Mouse (Mus musculus) spleen, adult 2 months (tissue): ENCODE measurements around the gene Nek8.

Experiments
- CTCF ChIP-seq: fragments of 200-500 bp; IDR thresholded peaks from 2 replicates; pipeline ENCODE4 v1.5.1; 2011; ENCODE audit warnings: mild to moderate bottlenecking, inconsistent platforms; ENCODE audit not compliant: insufficient read depth, insufficient read length, insufficient replicate concordance; ENCODE audit errors: extremely low read depth
- POLR2A ChIP-seq: fragments of 200-500 bp; IDR thresholded peaks from 2 replicates; pipeline ENCODE4 v1.6.1; 2011; ENCODE audit warnings: low read depth, low read length, inconsistent platforms

GRCm38 (mm10) chr11:78205361-78206206 is 29.1 kb upstream of the Nek8 start:
- TF ChIP-seq POLR2A (no peak), CTCF (no peak)
